Mouse (Mus musculus): Measurements from ENCODE around the gene Pcgf2. TPM values are rescaled to one million over a fixed set of nuclear protein-coding genes. Genes with fewer than 3 reads are reported as not detected.
A peak's percentile ranks its signal among the peaks of the same experiment; 100 is the strongest.

Pcgf2 gene
- polyA plus RNA-seq, 1 experiment = 74.6 TPM

DNA sequence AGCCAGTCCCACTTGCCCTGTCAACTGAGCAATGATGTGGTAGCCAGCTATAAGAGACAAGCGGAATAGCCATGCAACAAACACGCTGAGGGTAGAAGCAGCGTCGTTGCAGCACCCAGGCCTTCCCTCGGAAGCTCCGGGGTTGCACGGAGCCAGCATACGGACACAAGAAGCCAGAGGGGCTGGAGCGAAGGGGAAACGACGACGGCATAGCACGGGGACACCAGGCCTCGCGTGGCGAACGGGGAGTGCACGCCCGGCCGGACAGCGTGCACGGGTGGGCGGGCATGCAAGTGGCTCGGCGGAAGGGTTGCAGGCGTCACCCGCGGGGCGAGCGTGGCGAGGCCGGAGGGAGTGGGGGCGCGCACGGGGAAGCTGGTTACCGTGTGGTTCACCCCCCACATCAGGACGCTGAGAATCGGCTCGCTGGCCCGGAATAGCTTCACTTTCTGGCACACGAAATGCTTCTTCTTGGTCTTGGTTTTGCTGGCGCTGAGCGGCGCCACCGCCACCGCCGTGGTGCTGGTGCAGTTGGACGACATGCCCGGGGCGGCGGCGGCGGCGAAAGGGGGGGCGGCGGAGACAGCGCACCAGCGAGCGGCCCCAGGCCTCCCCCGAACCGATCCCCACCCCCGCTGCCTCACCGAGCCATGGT lies 43.9 kb upstream of the Pcgf2 start, which contains the start of gene Pip4k2b:
Pip4k2b (minus strand) TSS at position 642 of the 655 bp plus-strand sequence.
- Histone ChIP-seq H3K27me3 (ENCODE audit: control insufficient read depth, insufficient read depth, low read length, poor library complexity, severe bottlenecking) (no peaks in the 10 kb centered on the region), H3K9ac (ENCODE audit: low read depth, poor library complexity, severe bottlenecking) (peak within 1 kb of the TSS; percentile 96), H3K36me3 (ENCODE audit: control insufficient read depth, insufficient read depth, low read length, poor library complexity, severe bottlenecking) (peaks cover 10% of the 10 kb centered on the region), H3K4me1 (ENCODE audit: control insufficient read depth, insufficient read depth, low read length) (peaks cover 3% of the 10 kb centered on the region), H3K4me3 (ENCODE audit: low read depth, low read length) (peak within 1 kb of the TSS; percentile 98), H3K9me3 (replicated peaks; ENCODE audit: control insufficient read depth, insufficient read depth, low read length, poor library complexity, severe bottlenecking) (no peaks in the 10 kb centered on the region), H3K27ac (ENCODE audit: insufficient read depth, low read length) (peak within 1 kb of the TSS; percentile 76)
- TF ChIP-seq EP300 (IDR thresholded peaks at IDR 0.05; ENCODE audit: insufficient read depth, low read depth, low read length) (no peak), CTCF (IDR thresholded peaks at IDR 0.05; ENCODE audit: low read depth, low read length) (no peak), POLR2A (IDR thresholded peaks at IDR 0.05; ENCODE audit: insufficient read depth, low read length) (no peak)

DNA sequence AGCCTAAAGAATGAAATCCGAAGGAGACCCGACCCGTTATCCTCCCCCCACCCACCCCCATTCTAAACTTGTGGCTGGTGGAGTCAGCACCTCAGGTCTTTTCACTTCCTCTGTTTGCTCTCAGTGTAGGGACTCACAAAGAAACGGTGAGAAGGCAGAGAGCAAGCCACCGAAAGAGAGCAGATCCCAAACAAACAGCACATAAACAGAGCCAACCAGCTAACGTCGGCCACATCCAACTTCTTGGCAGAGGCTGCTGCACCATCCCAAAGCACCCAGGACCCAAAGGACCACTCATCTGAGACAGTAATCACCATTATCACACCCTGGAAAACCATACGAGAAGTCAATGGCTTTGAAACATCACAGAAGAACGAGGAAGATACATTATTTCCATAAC lies 43.1 kb upstream of the Pcgf2 start:
- H3K27me3 ChIP-seq (ENCODE audit: control insufficient read depth, insufficient read depth, low read length, poor library complexity, severe bottlenecking) = no peaks in the 10 kb centered on the region
- peaks cover 3% of the 10 kb centered on the region for H3K4me1 ChIP-seq (ENCODE audit: control insufficient read depth, insufficient read depth, low read length)
- H3K9ac ChIP-seq (ENCODE audit: low read depth, poor library complexity, severe bottlenecking) = peak overlapping the region; percentile 96
- H3K36me3 ChIP-seq (ENCODE audit: control insufficient read depth, insufficient read depth, low read length, poor library complexity, severe bottlenecking) = peaks cover 10% of the 10 kb centered on the region
- H3K9me3 ChIP-seq (replicated peaks; ENCODE audit: control insufficient read depth, insufficient read depth, low read length, poor library complexity, severe bottlenecking) = no peaks in the 10 kb centered on the region
- H3K4me3 ChIP-seq (ENCODE audit: low read depth, low read length) = peak overlapping the region; percentile 97
- H3K27ac ChIP-seq (ENCODE audit: insufficient read depth, low read length) = no peak overlapping the region
- TF ChIP-seq POLR2A (IDR thresholded peaks at IDR 0.05; ENCODE audit: insufficient read depth, low read length) (no peak), EP300 (IDR thresholded peaks at IDR 0.05; ENCODE audit: insufficient read depth, low read depth, low read length) (no peak)

DNA sequence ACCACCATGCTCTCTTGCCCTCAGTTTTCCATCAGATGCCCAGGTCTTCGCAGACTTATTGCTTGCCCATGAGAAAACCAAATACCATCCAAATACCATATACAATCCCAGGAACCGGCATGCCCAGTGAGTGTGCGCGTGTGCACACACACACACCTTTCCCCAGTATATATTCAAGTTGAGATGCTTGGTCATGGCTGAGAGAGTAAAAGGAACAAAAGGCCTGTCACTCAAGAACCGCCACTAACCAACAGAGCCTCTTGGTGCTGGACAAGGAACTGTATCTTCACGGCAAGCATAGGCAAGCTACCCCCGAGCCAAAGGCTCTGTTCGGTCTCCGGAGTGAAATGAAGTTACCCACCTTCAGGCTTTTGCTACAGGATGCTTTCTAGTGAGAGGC lies 42.3 kb upstream of the Pcgf2 start:
- peaks cover 10% of the 10 kb centered on the region for H3K36me3 ChIP-seq (ENCODE audit: control insufficient read depth, insufficient read depth, low read length, poor library complexity, severe bottlenecking)
- no peak for TF ChIP-seq POLR2A (IDR thresholded peaks at IDR 0.05; ENCODE audit: insufficient read depth, low read length)
- no peak for TF ChIP-seq EP300 (IDR thresholded peaks at IDR 0.05; ENCODE audit: insufficient read depth, low read depth, low read length)
- TF ChIP-seq CTCF (IDR thresholded peaks at IDR 0.05; ENCODE audit: low read depth, low read length) = no peak
- no peaks in the 10 kb centered on the region for H3K27me3 ChIP-seq (ENCODE audit: control insufficient read depth, insufficient read depth, low read length, poor library complexity, severe bottlenecking)
- H3K9me3 ChIP-seq (replicated peaks; ENCODE audit: control insufficient read depth, insufficient read depth, low read length, poor library complexity, severe bottlenecking) = no peaks in the 10 kb centered on the region
- no peak overlapping the region for H3K4me3 ChIP-seq (ENCODE audit: low read depth, low read length)
- peaks cover 3% of the 10 kb centered on the region for H3K4me1 ChIP-seq (ENCODE audit: control insufficient read depth, insufficient read depth, low read length)
- H3K27ac ChIP-seq (ENCODE audit: insufficient read depth, low read length) = no peak overlapping the region
- H3K9ac ChIP-seq (ENCODE audit: low read depth, poor library complexity, severe bottlenecking) = no peak overlapping the region

DNA sequence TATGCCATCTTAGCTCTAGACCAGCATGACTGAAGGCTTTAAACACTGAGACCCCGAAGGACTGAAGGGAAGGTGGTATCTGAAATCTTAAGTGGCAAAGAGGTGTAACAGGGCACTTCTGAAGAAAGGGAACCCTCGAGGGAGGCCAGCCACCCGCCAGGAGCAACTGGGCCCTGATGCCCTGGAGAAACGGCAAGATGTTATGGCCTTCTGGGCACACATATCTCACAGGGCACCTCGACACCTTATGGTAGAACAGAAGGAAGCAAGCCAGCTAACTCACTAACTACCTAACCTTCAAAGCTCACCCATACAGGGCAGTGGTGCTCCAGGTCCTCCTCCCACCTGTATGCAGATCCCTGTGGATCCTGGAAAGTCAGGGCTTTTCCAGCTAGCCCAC lies 41.9 kb upstream of the Pcgf2 start:
- H3K9me3 ChIP-seq (replicated peaks; ENCODE audit: control insufficient read depth, insufficient read depth, low read length, poor library complexity, severe bottlenecking) = no peaks in the 10 kb centered on the region
- no peak overlapping the region for H3K9ac ChIP-seq (ENCODE audit: low read depth, poor library complexity, severe bottlenecking)
- no peak overlapping the region for H3K27ac ChIP-seq (ENCODE audit: insufficient read depth, low read length)
- TF ChIP-seq CTCF (IDR thresholded peaks at IDR 0.05; ENCODE audit: low read depth, low read length) (no peak), POLR2A (IDR thresholded peaks at IDR 0.05; ENCODE audit: insufficient read depth, low read length) (no peak), EP300 (IDR thresholded peaks at IDR 0.05; ENCODE audit: insufficient read depth, low read depth, low read length) (no peak)
- no peak overlapping the region for H3K4me3 ChIP-seq (ENCODE audit: low read depth, low read length)
- peaks cover 8% of the 10 kb centered on the region for H3K36me3 ChIP-seq (ENCODE audit: control insufficient read depth, insufficient read depth, low read length, poor library complexity, severe bottlenecking)
- no peaks in the 10 kb centered on the region for H3K27me3 ChIP-seq (ENCODE audit: control insufficient read depth, insufficient read depth, low read length, poor library complexity, severe bottlenecking)
- H3K4me1 ChIP-seq (ENCODE audit: control insufficient read depth, insufficient read depth, low read length) = peaks cover 3% of the 10 kb centered on the region

DNA sequence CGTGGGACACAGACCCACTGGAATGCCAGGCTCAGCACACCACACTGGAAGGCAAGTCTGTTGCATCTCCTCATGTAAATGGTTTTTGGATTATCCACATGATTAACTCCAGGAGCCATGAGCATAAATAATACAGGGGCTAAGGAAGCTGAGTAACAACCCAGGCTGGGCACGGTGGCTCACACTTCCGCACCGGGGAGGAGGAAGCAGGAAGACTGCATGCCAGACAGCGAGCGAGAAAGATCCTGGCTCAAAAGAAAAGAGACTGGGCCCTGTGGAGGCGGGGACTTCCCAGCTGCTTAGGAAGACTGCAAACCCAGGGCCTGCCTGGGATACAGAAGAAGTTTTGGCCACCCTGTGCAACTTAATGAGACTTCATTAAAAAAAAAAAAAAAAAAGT lies 39.9 kb upstream of the Pcgf2 start:
- H3K4me3 ChIP-seq (ENCODE audit: low read depth, low read length) = no peak overlapping the region
- no peak for TF ChIP-seq POLR2A (IDR thresholded peaks at IDR 0.05; ENCODE audit: insufficient read depth, low read length)
- TF ChIP-seq CTCF (IDR thresholded peaks at IDR 0.05; ENCODE audit: low read depth, low read length) = no peak
- no peak for TF ChIP-seq EP300 (IDR thresholded peaks at IDR 0.05; ENCODE audit: insufficient read depth, low read depth, low read length)
- no peak overlapping the region for H3K27ac ChIP-seq (ENCODE audit: insufficient read depth, low read length)
- no peaks in the 10 kb centered on the region for H3K27me3 ChIP-seq (ENCODE audit: control insufficient read depth, insufficient read depth, low read length, poor library complexity, severe bottlenecking)
- peaks cover 3% of the 10 kb centered on the region for H3K4me1 ChIP-seq (ENCODE audit: control insufficient read depth, insufficient read depth, low read length)
- no peak overlapping the region for H3K9ac ChIP-seq (ENCODE audit: low read depth, poor library complexity, severe bottlenecking)
- H3K9me3 ChIP-seq (replicated peaks; ENCODE audit: control insufficient read depth, insufficient read depth, low read length, poor library complexity, severe bottlenecking) = no peaks in the 10 kb centered on the region
- H3K36me3 ChIP-seq (ENCODE audit: control insufficient read depth, insufficient read depth, low read length, poor library complexity, severe bottlenecking) = no peaks in the 10 kb centered on the region

DNA sequence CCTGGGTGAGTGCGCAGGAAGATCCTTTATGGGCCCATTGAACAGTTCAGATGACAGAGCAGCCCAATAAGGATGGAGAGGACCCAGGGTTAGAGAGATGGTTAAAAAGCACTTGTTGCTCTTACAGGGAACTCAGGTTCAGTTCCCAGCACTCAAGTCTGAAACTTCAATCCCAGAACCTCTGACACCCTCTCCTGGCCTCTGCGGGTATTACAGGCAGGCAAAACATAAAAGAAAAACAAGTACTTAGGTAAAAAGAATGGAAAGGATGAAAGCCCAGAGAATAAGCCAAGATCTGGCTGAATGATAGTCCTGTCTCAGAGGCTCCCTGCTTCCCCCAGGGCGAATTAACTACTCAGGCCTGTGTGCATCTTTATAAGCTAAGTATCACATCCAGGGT lies 38.9 kb upstream of the Pcgf2 start:
- Histone ChIP-seq H3K9me3 (replicated peaks; ENCODE audit: control insufficient read depth, insufficient read depth, low read length, poor library complexity, severe bottlenecking) (no peaks in the 10 kb centered on the region), H3K27me3 (ENCODE audit: control insufficient read depth, insufficient read depth, low read length, poor library complexity, severe bottlenecking) (no peaks in the 10 kb centered on the region), H3K27ac (ENCODE audit: insufficient read depth, low read length) (no peak overlapping the region), H3K9ac (ENCODE audit: low read depth, poor library complexity, severe bottlenecking) (no peak overlapping the region), H3K36me3 (ENCODE audit: control insufficient read depth, insufficient read depth, low read length, poor library complexity, severe bottlenecking) (no peaks in the 10 kb centered on the region), H3K4me1 (ENCODE audit: control insufficient read depth, insufficient read depth, low read length) (peaks cover 3% of the 10 kb centered on the region), H3K4me3 (ENCODE audit: low read depth, low read length) (no peak overlapping the region)
- no peak for TF ChIP-seq POLR2A (IDR thresholded peaks at IDR 0.05; ENCODE audit: insufficient read depth, low read length)
- no peak for TF ChIP-seq CTCF (IDR thresholded peaks at IDR 0.05; ENCODE audit: low read depth, low read length)
- no peak for TF ChIP-seq EP300 (IDR thresholded peaks at IDR 0.05; ENCODE audit: insufficient read depth, low read depth, low read length)

All from ES-Bruce4 (cell line).